Mouse (Mus musculus): ENCODE data around the gene Cbr2. TPM values are rescaled to one million over a fixed set of nuclear protein-coding genes. Genes with fewer than 3 reads are reported as not detected.

Gene Cbr2
- polyA plus RNA-seq (2015; fragmentation: Nextera tagmentation; extraction: Ambion mirVana), result 81.7 and 93.4 TPM in 2 replicates

DNA sequence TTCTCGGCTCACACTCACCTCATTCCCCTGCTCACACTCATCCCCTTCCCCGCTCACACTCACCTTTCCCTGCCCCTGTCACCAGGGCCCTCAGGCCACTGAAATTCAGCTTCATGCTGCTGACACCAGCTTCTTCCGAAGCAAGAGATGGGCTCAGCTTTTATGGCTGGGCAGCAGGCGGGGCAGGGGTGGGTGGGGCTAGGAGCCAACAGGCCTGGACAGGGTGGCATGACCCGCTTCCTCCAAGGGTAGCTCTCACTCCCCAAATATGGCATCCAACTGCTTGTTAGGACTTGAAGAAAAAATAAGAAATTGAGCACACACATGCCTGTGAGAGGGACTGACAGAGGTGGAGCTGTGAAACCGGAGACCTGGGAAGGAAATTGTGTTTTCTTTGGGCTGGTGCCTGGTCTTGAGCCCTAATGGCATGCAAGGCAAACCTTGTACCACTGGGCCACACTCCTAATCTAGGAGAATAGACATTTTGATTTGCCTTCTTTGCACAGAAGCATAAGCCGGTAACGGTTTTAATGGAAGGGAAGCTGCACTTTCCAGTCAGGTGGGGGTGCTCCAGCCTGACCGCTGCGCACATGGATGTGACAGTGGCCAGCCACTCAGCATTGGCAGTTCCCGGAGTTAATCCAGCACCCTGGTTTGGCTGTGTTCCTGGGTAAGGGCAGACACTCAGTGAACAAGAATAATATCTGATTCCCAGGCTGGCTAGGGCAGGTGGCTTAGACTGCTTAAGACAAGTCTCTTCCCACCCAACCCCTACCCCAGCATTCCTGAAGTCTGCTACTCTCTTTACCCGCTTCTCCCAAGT lies at the start of gene Cbr2:
Gene Cbr2 (minus strand): TSS at position 257 of the 823 bp plus-strand sequence.

DNA sequence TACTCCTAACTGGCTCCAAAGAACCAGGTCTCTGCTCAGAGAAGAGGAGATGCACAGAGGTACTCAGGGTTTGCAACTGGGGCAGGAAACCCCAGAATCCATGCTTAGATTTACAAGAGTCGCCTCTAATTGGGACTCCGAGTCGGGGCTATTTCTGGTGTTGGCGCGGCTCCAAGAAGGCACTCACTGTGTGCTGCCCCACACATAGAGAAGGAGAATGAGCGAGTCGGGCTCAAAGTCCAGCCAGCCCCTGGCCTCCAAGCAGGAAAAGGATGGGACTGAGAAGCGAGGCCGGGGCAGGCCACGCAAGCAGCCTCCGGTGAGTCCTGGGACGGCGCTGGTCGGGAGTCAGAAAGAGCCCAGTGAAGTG lies 30.7 kb upstream of the Cbr2 start, which contains the start of gene Hmga1b:
Gene Hmga1b (plus strand): TSS at position 123 of the 370 bp plus-strand sequence.

DNA sequence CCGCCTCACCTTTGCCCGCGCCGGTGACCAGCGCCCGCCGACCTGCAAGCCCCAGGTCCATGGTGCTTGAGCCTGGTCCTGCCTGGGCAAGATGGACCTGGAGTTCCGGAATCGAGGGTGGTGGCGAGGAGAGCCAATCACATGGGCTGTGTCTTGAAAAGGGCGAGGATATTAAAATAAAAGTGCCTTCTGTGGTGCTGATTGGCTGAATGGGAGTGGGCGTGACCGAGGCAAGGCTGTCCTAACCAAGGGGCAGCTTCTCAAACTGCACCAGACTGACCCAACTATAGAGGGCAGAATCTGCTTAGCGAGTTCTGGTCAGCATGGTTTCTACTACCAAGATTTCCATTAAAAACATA lies 4.8 kb downstream of the Cbr2 start, which contains the start of gene Dcxr:
Gene Dcxr (minus strand): TSS at position 113 of the 359 bp plus-strand sequence.

DNA sequence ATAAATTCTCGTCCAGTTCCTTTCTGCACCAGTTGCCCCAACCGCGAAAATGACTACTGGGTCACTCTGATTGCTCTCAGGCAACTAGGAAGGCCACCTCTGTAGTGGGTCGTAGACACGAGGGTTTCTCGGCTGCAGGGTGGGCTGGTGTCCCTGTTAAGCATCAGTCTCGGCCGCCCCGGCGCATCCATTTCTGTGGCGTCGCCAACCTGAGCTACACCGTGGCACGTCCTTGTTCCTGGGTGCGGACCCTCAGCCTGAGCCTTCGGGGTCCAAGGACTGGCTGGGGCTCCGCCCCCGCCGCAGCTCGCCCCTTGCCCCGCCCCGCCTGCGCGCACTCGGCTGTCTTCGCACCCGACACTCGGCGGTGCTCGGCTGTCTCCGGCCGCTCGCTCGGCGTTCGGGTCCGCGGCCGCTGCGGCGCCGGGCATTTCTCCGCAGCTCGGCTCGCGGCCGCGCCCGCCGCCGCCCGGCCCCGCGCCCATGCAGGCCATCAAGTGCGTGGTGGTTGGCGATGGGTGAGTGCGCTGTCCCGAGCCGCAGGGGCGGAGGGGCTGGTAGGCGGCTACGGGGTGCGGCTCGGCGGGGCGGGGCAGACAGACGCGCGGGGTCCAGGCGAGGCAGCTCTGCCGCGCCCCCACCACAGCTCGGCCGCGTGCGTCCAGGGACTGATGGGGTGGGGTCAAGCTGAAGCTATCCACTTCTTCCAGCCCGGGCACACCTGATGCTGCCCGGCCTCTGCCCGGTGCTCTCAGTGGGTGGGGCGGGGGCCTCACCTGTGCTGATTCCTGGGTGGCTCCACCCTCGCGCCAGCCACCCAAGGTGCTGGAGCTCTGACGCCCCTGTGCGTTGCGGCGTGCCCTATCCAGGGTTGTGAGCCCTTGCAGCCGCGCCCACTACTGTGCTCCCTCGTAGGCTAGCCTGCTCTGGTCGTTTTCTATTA lies 10.5 kb downstream of the Cbr2 start, which contains the start of gene Rac3:
Gene Rac3 (plus strand): TSS at position 347 of the 943 bp plus-strand sequence.

DNA sequence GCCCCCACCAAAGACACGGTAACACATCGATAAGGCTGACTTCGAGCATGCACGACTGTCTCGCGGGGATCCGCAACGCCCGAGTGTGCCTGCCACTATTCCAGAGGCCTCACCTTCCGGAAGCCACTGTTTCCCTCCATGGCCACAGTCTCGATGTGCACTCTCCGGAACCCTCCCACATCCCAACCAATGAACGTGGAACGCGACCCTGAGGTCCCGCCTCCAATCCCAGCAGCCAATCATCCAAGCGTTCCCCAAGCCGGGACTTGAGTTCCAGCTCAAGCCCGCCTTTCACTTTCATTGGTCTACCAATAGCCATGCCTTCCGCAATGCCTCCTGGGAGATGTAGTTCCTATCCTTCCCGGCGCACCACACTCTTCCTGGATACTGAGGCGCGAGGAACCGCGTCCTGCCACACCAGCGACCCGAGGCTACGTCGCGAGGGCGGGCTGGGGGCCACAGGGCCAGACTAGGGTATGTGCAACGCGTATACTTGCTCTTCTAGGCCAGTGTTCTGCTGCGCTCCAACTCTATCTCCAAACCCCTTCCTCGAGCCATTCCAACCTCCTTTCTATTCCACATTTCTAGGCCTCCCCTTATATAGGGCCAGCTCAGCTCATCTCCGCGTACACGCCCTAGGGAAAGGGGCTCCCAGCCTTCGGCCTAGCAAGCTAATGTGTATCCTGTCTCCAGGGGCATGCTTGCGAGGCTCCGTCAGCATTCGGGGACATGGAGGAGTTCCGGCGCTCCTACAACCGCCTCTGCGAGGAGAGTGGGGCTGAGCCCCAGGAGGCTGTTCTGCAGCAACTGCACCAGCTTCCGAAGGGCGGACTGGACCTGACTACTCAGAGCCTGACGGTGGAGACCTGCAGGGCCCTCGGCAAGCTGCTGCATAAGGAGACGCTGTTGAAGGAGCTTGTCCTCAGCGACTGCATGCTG lies 18.1 kb downstream of the Cbr2 start, which contains the start of the genes Cenpx and Lrrc45:
Gene Cenpx (minus strand): TSS at position 159 of the 939 bp plus-strand sequence.
Gene Lrrc45 (plus strand): TSS at position 346 of the 939 bp plus-strand sequence.

Other genes starting within 250 kb of the Cbr2 start
- 91.2 and 100 TPM in 2 replicates for gene Mrpl12, start 247.5 kb downstream of the Cbr2 start, polyA plus RNA-seq (2015; fragmentation: Nextera tagmentation; extraction: Ambion mirVana)
- gene Slc25a10, start 240.3 kb downstream of the Cbr2 start, polyA plus RNA-seq (2015; fragmentation: Nextera tagmentation; extraction: Ambion mirVana), result 34.6 and 38.5 TPM in 2 replicates
- 0.93 and 0.97 TPM in 2 replicates for gene Gcgr, start 201.4 kb downstream of the Cbr2 start, polyA plus RNA-seq (2015; fragmentation: Nextera tagmentation; extraction: Ambion mirVana)
- 157 and 172 TPM in 2 replicates for gene Mcrip1, start 182.4 kb downstream of the Cbr2 start, polyA plus RNA-seq (2015; fragmentation: Nextera tagmentation; extraction: Ambion mirVana)
- not detected in 2 replicates for gene Ppp1r27, start 181.0 kb downstream of the Cbr2 start, polyA plus RNA-seq (2015; fragmentation: Nextera tagmentation; extraction: Ambion mirVana)
- 515 and 546 TPM in 2 replicates for gene P4hb, start 158.9 kb downstream of the Cbr2 start, polyA plus RNA-seq (2015; fragmentation: Nextera tagmentation; extraction: Ambion mirVana)
- gene Arhgdia, start 150.5 kb downstream of the Cbr2 start, polyA plus RNA-seq (2015; fragmentation: Nextera tagmentation; extraction: Ambion mirVana), result 458 and 475 TPM in 2 replicates
- 162 and 194 TPM in 2 replicates for gene Alyref, start 133.7 kb downstream of the Cbr2 start, polyA plus RNA-seq (2015; fragmentation: Nextera tagmentation; extraction: Ambion mirVana)
- 165 and 166 TPM in 2 replicates for gene Anapc11, start 133.7 kb downstream of the Cbr2 start, polyA plus RNA-seq (2015; fragmentation: Nextera tagmentation; extraction: Ambion mirVana)
- 0.43 and 1.1 TPM in 2 replicates for gene Npb, start 123.6 kb downstream of the Cbr2 start, polyA plus RNA-seq (2015; fragmentation: Nextera tagmentation; extraction: Ambion mirVana)
- 72.3 and 111 TPM in 2 replicates for gene Pcyt2, start 114.2 kb downstream of the Cbr2 start, polyA plus RNA-seq (2015; fragmentation: Nextera tagmentation; extraction: Ambion mirVana)
- 24.9 and 25.5 TPM in 2 replicates for gene Sirt7, start 106.9 kb downstream of the Cbr2 start, polyA plus RNA-seq (2015; fragmentation: Nextera tagmentation; extraction: Ambion mirVana)
- gene Mafg, start 98.5 kb downstream of the Cbr2 start, polyA plus RNA-seq (2015; fragmentation: Nextera tagmentation; extraction: Ambion mirVana), result 19.3 and 22.6 TPM in 2 replicates
- gene Pycr1, start 88.3 kb downstream of the Cbr2 start, polyA plus RNA-seq (2015; fragmentation: Nextera tagmentation; extraction: Ambion mirVana), result 22.5 and 33.3 TPM in 2 replicates
- 0.28 TPM in 1 of 2 replicates, not detected in the other for gene Myadml2, start 84.0 kb downstream of the Cbr2 start, polyA plus RNA-seq (2015; fragmentation: Nextera tagmentation; extraction: Ambion mirVana)
- 2.6 and 4.4 TPM in 2 replicates for gene Notum, start 70.9 kb downstream of the Cbr2 start, polyA plus RNA-seq (2015; fragmentation: Nextera tagmentation; extraction: Ambion mirVana)
- gene Aspscr1, start 59.1 kb downstream of the Cbr2 start, polyA plus RNA-seq (2015; fragmentation: Nextera tagmentation; extraction: Ambion mirVana), result 72.0 and 79.9 TPM in 2 replicates
- gene Cenpx, start 18.4 kb downstream of the Cbr2 start, polyA plus RNA-seq (2015; fragmentation: Nextera tagmentation; extraction: Ambion mirVana), result 94.9 and 105 TPM in 2 replicates
- gene Lrrc45, start 18.2 kb downstream of the Cbr2 start, polyA plus RNA-seq (2015; fragmentation: Nextera tagmentation; extraction: Ambion mirVana), result 21.2 and 22.0 TPM in 2 replicates
- gene Rac3, start 10.6 kb downstream of the Cbr2 start, polyA plus RNA-seq (2015; fragmentation: Nextera tagmentation; extraction: Ambion mirVana), result 10.7 and 14.6 TPM in 2 replicates
- 31.5 and 35.7 TPM in 2 replicates for gene Dcxr, start 4.8 kb downstream of the Cbr2 start, polyA plus RNA-seq (2015; fragmentation: Nextera tagmentation; extraction: Ambion mirVana)
- gene Hmga1b, start 30.7 kb upstream of the Cbr2 start, polyA plus RNA-seq (2015; fragmentation: Nextera tagmentation; extraction: Ambion mirVana), result 1.5 and 2.2 TPM in 2 replicates
- 19.7 and 20.3 TPM in 2 replicates for gene Rfng, start 52.1 kb upstream of the Cbr2 start, polyA plus RNA-seq (2015; fragmentation: Nextera tagmentation; extraction: Ambion mirVana)
- 118 and 123 TPM in 2 replicates for gene Gps1, start 52.2 kb upstream of the Cbr2 start, polyA plus RNA-seq (2015; fragmentation: Nextera tagmentation; extraction: Ambion mirVana)
- 38.1 and 41.2 TPM in 2 replicates for gene Dus1l, start 64.3 kb upstream of the Cbr2 start, polyA plus RNA-seq (2015; fragmentation: Nextera tagmentation; extraction: Ambion mirVana)
- 17.8 and 30.1 TPM in 2 replicates for gene Fasn, start 92.4 kb upstream of the Cbr2 start, polyA plus RNA-seq (2015; fragmentation: Nextera tagmentation; extraction: Ambion mirVana)
- 1.7 and 2.3 TPM in 2 replicates for gene Ccdc57, start 200.8 kb upstream of the Cbr2 start, polyA plus RNA-seq (2015; fragmentation: Nextera tagmentation; extraction: Ambion mirVana)
- gene Slc16a3, start 216.4 kb upstream of the Cbr2 start, polyA plus RNA-seq (2015; fragmentation: Nextera tagmentation; extraction: Ambion mirVana), result 109 and 117 TPM in 2 replicates

All from urinary bladder, postnatal 0 days (tissue).